Mouse (Mus musculus) cerebellum, adult 8-10 months (tissue): ENCODE data around the gene Btbd9.

Experiments used
- DNase-seq: peaks from one replicate; pipeline ENCODE4 v3.0.0; 2022

Btbd9 gene

GRCm38 (mm10) chr17:30474561-30474960 lies 101.7 kb downstream of the Btbd9 start:
- no peak for DNase-seq

DNA sequence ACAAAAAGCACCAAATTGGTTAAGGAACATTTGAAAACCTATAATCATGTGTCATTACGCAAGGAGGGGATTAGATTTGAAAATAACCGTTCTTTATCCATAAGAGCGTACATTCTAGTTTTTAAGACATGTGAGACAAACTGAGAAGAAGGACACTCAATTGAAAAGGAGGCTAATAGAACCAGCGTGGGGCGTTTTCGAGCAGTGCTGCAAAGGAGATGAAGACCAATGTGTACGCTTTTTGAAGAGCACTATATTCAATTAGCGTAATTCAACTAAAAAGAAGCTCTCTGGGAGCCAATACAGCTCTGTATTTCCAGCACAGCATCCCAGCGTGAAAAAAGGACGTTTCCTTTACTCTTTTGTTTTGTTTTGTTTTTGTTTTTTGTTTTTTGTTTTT lies 103.5 kb downstream of the Btbd9 start:
- no peak for DNase-seq

DNA sequence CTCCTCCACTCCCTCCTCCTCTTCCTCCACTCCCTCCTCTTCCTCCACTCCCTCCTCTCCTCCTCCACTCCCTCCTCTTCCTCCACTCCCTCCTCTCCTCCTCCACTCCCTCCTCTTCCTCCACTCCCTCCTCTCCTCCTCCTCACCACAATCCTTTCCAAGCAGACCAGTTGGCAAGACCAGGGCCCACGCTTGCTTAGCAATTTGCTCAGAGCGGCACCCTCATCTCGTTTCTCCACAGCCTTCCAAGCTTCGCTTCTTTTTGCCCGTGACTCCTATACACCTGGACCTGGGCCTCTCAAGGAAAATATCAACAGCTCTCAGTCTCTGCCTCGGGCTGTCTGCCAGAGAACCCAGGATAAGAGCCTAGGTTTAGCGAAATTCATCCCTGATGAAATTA lies 104.8 kb downstream of the Btbd9 start:
- DNase-seq = no peak

DNA sequence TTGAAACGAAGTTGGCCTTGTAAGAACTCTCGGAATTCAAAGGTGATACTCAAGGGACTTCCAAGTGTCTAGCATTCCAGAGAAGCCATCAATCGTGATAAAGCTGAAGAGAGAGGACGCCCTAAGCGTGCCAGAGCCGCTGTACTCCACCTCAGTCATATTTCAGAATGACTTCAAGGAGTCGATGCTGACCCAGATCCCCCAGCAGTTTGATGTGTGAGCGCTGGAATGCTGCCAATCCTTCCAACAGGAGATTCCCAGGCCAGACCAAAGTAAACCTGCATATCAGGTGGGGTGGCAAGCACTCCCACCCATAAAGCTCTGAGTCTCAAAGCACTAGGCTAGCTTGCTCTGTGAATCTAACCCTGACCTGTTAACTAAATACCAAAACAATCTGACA lies 105.5 kb downstream of the Btbd9 start:
- DNase-seq = no peak

GRCm38 (mm10) chr17:30470286-30470685 lies 106.0 kb downstream of the Btbd9 start:
- no peak for DNase-seq

GRCm38 (mm10) chr17:30469511-30470076 lies 106.7 kb downstream of the Btbd9 start:
- no peak for DNase-seq

- DNase-seq = no peak
Observed at GRCm38 (mm10) chr17:30468368-30468767, 107.9 kb downstream of the Btbd9 start.

DNA sequence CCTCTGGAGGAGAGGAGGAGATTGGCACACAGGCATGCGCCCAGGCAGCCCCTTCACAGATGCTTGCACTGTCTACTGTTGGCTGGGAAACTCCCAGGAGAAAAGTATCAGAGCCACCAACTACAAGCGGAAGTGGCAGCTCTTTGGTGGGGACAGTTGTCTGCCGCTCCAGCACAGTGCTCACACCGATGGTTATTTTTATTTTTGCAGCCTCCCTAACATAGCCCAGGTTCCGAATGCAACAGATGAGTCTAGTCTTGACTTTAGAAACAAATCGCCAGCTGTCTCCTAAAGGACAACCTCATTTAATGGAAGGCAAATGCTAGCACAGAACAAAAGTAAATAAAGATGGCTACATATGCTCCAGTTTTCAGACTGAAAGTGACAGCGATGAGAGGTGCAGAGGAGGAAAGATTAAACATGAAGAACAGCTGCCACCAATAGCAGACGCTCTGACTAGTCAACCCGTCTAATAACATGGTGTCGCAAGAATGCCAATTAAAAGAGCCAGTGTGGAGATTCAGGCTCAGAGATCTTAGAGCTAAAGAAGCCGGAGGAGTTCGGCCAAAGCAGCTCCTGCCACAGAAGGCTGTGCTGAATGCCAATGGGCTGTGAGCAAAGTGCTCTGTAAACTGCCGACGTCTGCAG lies 108.6 kb downstream of the Btbd9 start:
- DNase-seq = no peak

- no peak for DNase-seq
Observed at GRCm38 (mm10) chr17:30465060-30465762, 111.1 kb downstream of the Btbd9 start.

DNA sequence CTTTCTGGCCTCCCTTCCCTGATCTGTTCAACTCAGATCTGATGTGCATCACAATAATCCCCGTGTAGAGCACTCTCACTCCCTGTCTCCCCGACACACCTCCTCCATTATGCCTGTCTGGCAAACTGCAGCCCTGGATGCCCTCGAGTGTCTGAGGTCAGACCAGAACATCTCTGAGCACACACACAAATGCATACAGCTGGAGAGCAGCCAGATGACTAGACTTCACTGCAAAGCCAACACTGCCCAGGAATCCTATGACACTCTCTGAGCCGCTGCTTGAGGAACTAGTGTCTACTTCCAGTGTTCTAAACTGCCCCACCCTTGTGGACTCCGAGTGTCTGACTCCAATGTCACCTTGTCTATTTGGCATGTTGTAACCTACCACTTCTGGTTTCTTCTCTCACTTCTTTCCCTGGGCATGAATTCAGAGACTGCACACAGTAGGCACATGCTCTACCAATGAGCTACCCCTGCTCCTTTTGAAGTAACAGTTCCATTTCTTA lies 112.0 kb downstream of the Btbd9 start:
- DNase-seq = no peak

GRCm38 (mm10) chr17:30460727-30461349 lies 115.5 kb downstream of the Btbd9 start:
- DNase-seq = no peak

DNA sequence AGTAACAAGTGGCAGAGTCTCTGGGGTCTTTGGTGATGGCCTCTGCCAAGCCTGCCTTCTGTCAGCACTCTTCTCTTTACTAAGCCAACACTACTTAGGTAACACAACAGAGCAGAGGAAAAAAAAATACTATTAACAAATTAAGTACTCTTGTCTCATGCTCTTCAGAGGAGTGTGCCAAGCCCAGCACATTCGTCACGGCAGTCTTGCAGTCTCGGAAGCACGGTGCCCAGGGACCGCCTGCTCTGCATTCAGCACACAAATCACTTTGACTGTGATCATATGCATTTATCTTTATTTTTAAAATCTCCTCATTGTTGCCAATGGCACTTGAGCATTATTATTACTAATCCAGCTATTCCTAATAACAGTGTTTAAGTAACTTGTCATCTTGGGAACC lies 116.6 kb downstream of the Btbd9 start:
- no peak for DNase-seq

DNA sequence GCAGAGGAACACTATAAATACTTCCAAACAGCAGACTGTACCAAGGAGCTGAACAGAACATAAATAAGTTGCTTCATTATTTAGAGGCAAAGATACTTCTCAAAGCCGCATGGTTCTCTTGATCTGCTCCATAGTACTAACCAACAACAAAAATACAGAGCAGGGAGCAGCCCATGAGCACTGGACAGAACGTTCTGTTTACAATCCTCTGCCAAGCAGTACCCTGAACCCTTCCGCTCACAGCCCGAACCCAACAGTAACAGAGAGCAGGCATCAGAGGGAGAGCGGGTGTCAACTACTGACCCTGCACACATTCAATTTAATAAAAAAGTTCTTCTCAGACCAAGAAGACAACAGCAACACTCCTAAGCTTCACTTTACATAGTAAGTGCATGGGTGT lies 117.4 kb downstream of the Btbd9 start:
- no peak for DNase-seq

- DNase-seq = no peak
Observed at GRCm38 (mm10) chr17:30458301-30458700, 118.0 kb downstream of the Btbd9 start.

DNA sequence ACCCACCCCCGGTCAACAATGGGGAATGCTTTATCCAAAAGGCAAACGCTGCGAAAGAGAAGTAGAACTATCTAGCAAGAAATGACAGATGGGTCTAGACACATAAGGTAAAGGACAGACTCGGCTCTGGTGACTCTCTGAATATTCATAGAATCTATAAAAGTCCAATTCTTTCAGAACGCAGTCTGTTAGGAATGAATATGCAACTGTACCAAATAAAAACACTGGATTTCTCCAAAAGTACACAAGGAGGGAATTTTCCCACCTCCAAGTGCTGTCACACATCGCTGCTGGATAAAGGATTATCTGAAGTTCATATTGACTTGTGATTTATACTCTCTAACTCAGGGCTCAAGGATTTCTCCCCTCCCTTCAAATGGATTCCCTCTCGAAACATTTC lies 118.8 kb downstream of the Btbd9 start:
- DNase-seq = no peak

GRCm38 (mm10) chr17:30456293-30456692 lies 120.0 kb downstream of the Btbd9 start:
- DNase-seq = no peak

DNA sequence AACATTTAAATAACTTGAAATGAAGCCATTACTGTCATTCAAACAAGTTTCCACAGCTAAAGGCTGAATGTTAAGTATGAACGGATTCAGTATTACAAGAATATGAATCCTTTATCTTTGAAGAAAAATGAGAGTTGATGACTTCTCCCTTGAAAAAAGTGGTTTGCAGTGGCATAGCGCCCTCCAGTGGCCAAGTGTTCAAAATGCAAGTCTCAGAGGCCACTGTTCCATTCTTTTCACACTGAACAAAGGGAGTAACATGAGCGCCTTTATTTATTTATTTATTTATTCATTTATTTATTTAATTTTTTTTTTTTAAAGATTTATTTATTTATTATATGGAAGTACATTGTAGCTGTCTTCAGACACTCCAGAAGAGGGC lies 121.4 kb downstream of the Btbd9 start:
- peak; percentile 80 for DNase-seq

DNA sequence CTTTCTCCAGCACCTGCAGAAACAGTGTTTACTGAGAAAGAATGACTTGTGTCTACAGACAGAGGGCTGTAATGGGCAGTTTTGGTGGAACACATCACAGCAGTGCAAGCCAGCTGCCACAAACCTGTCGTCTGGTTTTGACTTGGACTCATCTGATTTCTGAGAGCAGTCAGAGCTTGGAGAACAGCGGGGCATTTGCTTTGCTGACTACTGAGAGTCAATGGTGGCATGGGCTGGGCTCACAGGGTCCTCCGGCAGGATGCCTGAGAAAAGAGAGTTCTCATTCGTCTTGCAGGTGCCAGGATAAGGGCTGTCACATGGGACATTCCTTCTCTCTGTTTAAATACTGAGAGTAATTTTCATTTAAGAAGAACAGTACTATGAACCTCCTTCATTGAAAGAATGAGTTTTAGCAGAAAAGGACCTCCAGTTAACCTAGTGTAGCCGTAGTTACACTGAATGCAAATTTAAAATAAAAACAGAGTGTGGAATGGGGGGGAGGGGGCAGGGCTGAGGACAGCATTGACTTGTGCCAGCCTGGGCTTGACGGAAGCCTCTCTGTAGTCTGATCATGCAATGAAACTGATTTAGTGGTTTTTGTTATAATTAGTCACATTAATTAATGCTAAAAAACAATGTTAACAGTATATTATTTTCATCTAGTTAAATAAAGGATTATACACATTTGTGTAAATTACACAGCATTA lies 122.0 kb downstream of the Btbd9 start:
- no peak for DNase-seq

GRCm38 (mm10) chr17:30453272-30453671 lies 123.0 kb downstream of the Btbd9 start:
- DNase-seq = no peak

DNA sequence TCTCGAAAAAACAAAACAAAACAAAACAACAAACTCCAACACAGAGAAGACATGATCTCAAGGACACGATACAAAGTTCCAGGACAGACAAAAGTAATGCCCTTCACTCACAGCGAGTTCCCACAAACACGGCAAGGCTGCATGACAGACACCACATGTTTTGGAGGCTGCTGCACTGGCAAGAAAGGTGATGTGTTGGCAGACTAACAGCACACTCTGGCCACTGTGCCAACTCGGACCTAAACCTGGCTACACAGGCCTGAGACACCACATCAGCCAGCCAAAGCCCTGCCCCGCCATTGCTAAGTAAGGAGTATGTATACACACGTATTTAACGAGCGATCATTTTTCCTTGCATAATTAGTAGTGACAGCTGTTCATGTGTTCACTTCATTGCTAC lies 123.9 kb downstream of the Btbd9 start:
- no peak for DNase-seq

DNA sequence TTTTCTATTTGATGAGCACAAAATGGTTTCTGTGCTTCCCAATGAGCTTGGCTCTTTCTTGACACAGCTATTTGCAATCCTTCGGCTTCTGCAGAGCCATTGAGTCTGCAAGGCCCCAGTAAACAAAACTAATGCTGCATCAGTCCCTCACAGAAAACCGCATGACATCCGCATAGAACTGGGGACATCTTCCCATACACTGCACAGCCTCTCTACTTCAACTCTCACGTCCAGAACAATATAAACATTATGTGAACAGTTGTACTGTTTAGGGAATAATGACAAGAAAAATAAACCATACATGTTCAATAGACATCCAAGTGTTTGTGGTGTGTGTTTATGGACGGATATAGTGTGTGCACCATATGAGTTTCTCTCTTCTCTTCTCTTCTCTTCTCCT lies 127.7 kb downstream of the Btbd9 start:
- no peak for DNase-seq

- DNase-seq = no peak
Observed at GRCm38 (mm10) chr17:30445805-30446441, 130.4 kb downstream of the Btbd9 start.

- DNase-seq = no peak
Observed at GRCm38 (mm10) chr17:30439702-30440101, 136.6 kb downstream of the Btbd9 start.
